Mouse (Mus musculus): ENCODE measurements around the gene Qk. TPM values are rescaled to one million over a fixed set of nuclear protein-coding genes. Genes with fewer than 3 reads are reported as not detected.

Qk gene
- 34.5 and 37.0 TPM in 2 replicates for polyA plus RNA-seq (2015; fragmentation: Nextera tagmentation; extraction: Ambion mirVana)

DNA sequence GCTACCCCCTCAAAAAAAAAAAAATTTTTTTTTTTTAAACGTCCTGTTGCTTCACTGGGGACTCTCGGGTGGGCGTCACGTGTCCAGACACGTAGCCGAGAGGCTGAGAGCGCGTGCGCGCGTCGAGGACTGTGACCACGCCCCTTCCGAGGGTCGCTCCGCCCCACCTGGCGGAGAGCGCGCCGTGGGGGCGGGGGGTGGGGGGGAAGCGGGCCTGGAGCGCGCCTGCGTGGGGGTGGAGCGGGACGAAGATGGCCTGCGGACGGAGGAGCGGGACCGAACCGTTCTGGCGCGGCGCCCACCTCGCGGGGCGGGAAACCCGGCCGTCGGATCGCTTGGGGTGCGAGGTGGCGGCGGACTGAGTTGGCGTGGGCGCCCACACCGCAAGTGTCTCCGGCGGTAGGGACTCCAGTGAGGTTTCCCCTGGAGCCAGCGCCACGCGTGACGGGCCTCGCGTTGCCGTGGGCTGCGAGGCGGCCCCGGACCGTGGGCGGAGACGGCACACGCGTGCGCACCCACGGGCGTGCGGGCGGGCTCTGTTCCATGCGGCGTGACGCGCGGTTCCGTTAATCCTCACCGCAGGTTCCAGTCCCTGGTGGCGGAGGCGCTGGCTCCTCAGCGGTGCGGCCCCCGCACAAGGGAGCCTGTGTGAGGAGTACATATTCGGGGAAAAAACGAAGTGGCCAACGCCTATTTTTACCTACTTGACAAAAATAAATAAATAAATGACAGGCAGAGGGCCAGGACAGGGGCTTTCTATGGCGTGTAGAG, at the start of gene Qk:
TSS of gene Qk (minus strand) at position 170 of the 771 bp plus-strand sequence.
- H3K27ac ChIP-seq (ENCODE audit: low read length) = peak within 1 kb of the TSS; percentile 99
- peak within 1 kb of the TSS; percentile 99 for H3K9ac ChIP-seq (ENCODE audit: low read length)
- WGBS = under 1% methylated on average over 82 of the region's 86 CpGs
- H3K4me2 ChIP-seq (ENCODE audit: low read depth, low read length) = peak within 1 kb of the TSS; percentile 63
- peak within 1 kb of the TSS; percentile 96 for H3K4me3 ChIP-seq (ENCODE audit: low read length)
- H3K9me3 ChIP-seq (ENCODE audit: control insufficient read depth, low read length) = no peaks in the 10 kb centered on the region
- H3K36me3 ChIP-seq (ENCODE audit: control insufficient read depth, insufficient read depth, low read length) = no peaks in the 10 kb centered on the region
- H3K4me1 ChIP-seq (replicated peaks; ENCODE audit: control insufficient read depth, insufficient read depth, low read length) = peaks cover 4% of the 10 kb centered on the region
- ATAC-seq (ENCODE audit: low read depth) = peak; percentile 82
- H3K27me3 ChIP-seq (ENCODE audit: control insufficient read depth, insufficient read depth, low read depth, low read length) = no peaks in the 10 kb centered on the region

- Histone ChIP-seq H3K4me3 (ENCODE audit: low read length) (no peak overlapping the region), H3K4me1 (replicated peaks; ENCODE audit: control insufficient read depth, insufficient read depth, low read length) (peaks cover 22% of the 10 kb centered on the region), H3K27me3 (ENCODE audit: control insufficient read depth, insufficient read depth, low read depth, low read length) (no peaks in the 10 kb centered on the region), H3K9me3 (ENCODE audit: control insufficient read depth, low read length) (no peaks in the 10 kb centered on the region), H3K27ac (ENCODE audit: low read length) (no peak overlapping the region), H3K36me3 (ENCODE audit: control insufficient read depth, insufficient read depth, low read length) (no peaks in the 10 kb centered on the region), H3K4me2 (ENCODE audit: low read depth, low read length) (no peak overlapping the region), H3K9ac (ENCODE audit: low read length) (no peak overlapping the region)
- ATAC-seq (ENCODE audit: low read depth) = no peak
- 77% methylated on average over 4 of the region's 5 CpGs for WGBS
Observed at GRCm38 (mm10) chr17:10367044-10367443, 47.4 kb upstream of the Qk start.

DNA sequence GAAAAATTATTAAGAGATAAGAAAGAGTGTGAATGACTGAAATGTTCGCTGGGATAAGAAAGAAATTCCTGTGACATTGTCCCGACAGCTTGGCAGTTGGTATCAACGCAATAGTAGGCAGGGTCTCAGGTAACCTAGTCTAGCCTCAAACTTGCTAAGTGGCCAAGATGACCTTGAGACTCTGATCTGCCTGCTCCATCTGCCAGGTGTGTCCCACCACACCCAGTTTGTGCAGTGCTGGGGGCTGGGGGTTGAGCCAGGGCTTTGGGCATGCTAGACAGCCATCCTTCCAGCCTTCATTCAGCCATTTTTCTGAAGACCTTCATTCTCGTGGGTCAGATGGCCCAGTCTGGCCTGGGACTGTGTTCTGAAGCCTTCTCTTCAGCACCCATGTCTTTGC, 46.9 kb upstream of the Qk start:
- peaks cover 19% of the 10 kb centered on the region for H3K4me1 ChIP-seq (replicated peaks; ENCODE audit: control insufficient read depth, insufficient read depth, low read length)
- no peaks in the 10 kb centered on the region for H3K9me3 ChIP-seq (ENCODE audit: control insufficient read depth, low read length)
- no peak overlapping the region for H3K4me2 ChIP-seq (ENCODE audit: low read depth, low read length)
- no peaks in the 10 kb centered on the region for H3K36me3 ChIP-seq (ENCODE audit: control insufficient read depth, insufficient read depth, low read length)
- WGBS = 73% methylated on average over 4 of the region's 4 CpGs
- no peak overlapping the region for H3K9ac ChIP-seq (ENCODE audit: low read length)
- no peak overlapping the region for H3K4me3 ChIP-seq (ENCODE audit: low read length)
- no peaks in the 10 kb centered on the region for H3K27me3 ChIP-seq (ENCODE audit: control insufficient read depth, insufficient read depth, low read depth, low read length)
- no peak for ATAC-seq (ENCODE audit: low read depth)
- H3K27ac ChIP-seq (ENCODE audit: low read length) = peak overlapping the region; percentile 48; the same call in 1 of the 2 replicates

DNA sequence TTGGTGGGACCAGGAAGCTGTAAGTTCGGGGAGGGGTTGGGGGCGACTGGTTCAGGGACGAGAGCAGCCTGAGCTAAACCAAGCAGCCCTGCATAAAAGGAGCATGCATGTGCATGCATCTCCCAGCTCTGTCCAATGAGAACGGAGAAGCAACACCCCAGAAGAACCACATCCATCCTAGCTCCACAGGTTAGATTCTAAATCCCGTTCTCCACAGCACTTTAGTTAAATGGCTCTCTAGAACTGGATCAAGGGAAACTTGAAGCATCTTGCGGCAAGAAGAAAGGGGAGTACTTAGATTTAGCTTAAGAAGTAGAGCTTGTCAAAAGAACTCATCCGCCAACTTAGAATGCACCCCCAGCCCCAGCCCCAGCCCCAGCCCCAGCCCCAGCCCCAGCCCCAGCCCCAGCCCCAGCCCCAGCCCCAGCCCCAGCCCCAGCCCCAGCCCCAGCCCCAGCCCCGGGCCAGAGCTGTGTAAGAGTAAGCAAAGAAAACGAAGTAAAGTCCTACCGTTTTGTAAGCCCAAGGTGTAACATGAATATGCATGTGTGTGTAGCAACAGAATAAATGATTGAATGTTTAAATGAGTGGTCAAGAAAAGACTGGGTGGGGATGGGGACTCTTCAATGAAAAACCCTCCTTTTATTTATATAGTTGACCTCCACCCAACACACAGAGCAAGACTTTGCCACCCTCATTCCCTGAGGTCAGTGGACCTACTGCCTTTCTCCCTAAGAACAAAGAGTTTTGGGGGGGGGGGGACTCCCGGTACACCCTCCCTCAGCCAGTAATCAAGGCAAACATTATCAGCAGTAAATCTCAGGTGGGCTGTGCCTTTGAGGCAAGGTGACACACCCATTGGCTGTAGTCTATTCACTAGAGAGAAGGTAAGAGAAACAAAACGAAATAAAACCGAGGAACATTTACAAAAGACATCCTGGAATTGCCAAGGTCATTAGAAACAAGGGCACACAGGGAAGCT, 46.1 kb upstream of the Qk start:
- Histone ChIP-seq H3K9ac (ENCODE audit: low read length) (no peak overlapping the region), H3K27me3 (ENCODE audit: control insufficient read depth, insufficient read depth, low read depth, low read length) (no peaks in the 10 kb centered on the region), H3K4me1 (replicated peaks; ENCODE audit: control insufficient read depth, insufficient read depth, low read length) (peaks cover 16% of the 10 kb centered on the region), H3K4me2 (ENCODE audit: low read depth, low read length) (no peak overlapping the region), H3K36me3 (ENCODE audit: control insufficient read depth, insufficient read depth, low read length) (no peaks in the 10 kb centered on the region), H3K27ac (ENCODE audit: low read length) (no peak overlapping the region), H3K9me3 (ENCODE audit: control insufficient read depth, low read length) (no peaks in the 10 kb centered on the region), H3K4me3 (ENCODE audit: low read length) (no peak overlapping the region)
- ATAC-seq (ENCODE audit: low read depth) = no peak
- WGBS = 64% methylated on average over 13 of the region's 13 CpGs

DNA sequence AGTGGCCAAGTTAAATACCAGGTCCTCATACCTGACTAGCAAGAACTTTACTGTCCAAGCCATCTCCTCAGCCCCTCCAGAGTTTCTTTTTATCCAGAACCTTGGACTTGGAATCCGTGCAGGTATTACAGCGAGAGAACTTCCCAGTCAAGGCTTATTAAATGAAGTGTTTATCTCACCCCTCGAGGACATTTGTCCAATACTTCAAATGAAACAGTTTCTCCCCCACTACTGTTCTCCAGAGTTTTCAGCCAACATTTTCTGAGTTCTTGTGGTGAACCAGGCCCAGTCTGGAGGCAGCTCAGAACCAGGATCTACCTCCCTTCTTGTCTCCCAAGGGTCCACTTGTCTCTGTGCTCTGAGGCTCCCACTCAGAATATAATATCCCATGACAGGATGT, 43.5 kb upstream of the Qk start:
- H3K27ac ChIP-seq (ENCODE audit: low read length) = peak overlapping the region; percentile 88
- no peak overlapping the region for H3K4me2 ChIP-seq (ENCODE audit: low read depth, low read length)
- H3K27me3 ChIP-seq (ENCODE audit: control insufficient read depth, insufficient read depth, low read depth, low read length) = no peaks in the 10 kb centered on the region
- ATAC-seq (ENCODE audit: low read depth) = no peak
- H3K4me1 ChIP-seq (replicated peaks; ENCODE audit: control insufficient read depth, insufficient read depth, low read length) = peaks cover 10% of the 10 kb centered on the region
- no peaks in the 10 kb centered on the region for H3K36me3 ChIP-seq (ENCODE audit: control insufficient read depth, insufficient read depth, low read length)
- H3K9ac ChIP-seq (ENCODE audit: low read length) = no peak overlapping the region
- H3K9me3 ChIP-seq (ENCODE audit: control insufficient read depth, low read length) = no peaks in the 10 kb centered on the region
- H3K4me3 ChIP-seq (ENCODE audit: low read length) = no peak overlapping the region
- 47% methylated on average over 3 of the region's 3 CpGs for WGBS

DNA sequence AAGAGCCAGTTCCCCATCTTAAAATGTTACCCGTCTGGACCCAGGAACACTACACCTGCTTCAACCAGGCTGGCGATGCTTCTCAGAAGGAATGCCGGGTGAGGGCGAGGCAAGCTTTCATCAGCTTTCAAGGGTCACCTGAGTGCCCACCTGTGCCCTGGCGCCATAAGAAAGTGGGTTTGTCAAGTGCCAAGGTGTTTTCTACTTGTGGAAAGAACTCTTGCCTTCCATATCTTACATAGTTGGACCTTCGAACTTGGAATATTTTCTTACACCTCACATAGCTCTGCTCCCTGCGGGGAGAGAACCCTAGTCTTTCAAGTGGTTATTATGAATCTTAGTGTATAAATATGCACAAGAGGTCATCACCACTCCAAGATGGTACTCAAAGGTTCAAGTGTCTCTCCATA, 42.2 kb upstream of the Qk start:
- Histone ChIP-seq H3K4me3 (ENCODE audit: low read length) (no peak overlapping the region), H3K27me3 (ENCODE audit: control insufficient read depth, insufficient read depth, low read depth, low read length) (no peaks in the 10 kb centered on the region), H3K36me3 (ENCODE audit: control insufficient read depth, insufficient read depth, low read length) (no peaks in the 10 kb centered on the region), H3K4me1 (replicated peaks; ENCODE audit: control insufficient read depth, insufficient read depth, low read length) (peaks cover 9% of the 10 kb centered on the region), H3K4me2 (ENCODE audit: low read depth, low read length) (no peak overlapping the region), H3K9me3 (ENCODE audit: control insufficient read depth, low read length) (no peaks in the 10 kb centered on the region), H3K9ac (ENCODE audit: low read length) (no peak overlapping the region), H3K27ac (ENCODE audit: low read length) (no peak overlapping the region)
- WGBS = 63% methylated on average over 7 of the region's 7 CpGs
- ATAC-seq (ENCODE audit: low read depth) = peak; percentile 92

- H3K4me3 ChIP-seq (ENCODE audit: low read length) = no peak overlapping the region
- no peak for ATAC-seq (ENCODE audit: low read depth)
- H3K4me1 ChIP-seq (replicated peaks; ENCODE audit: control insufficient read depth, insufficient read depth, low read length) = peaks cover 11% of the 10 kb centered on the region
- H3K9me3 ChIP-seq (ENCODE audit: control insufficient read depth, low read length) = no peaks in the 10 kb centered on the region
- WGBS = 57% methylated on average over 4 of the region's 4 CpGs
- peak overlapping the region; percentile 61 for H3K27ac ChIP-seq (ENCODE audit: low read length)
- H3K36me3 ChIP-seq (ENCODE audit: control insufficient read depth, insufficient read depth, low read length) = no peaks in the 10 kb centered on the region
- no peak overlapping the region for H3K9ac ChIP-seq (ENCODE audit: low read length)
- no peaks in the 10 kb centered on the region for H3K27me3 ChIP-seq (ENCODE audit: control insufficient read depth, insufficient read depth, low read depth, low read length)
- H3K4me2 ChIP-seq (ENCODE audit: low read depth, low read length) = no peak overlapping the region
Observed at GRCm38 (mm10) chr17:10360738-10361137, 41.1 kb upstream of the Qk start.

- Histone ChIP-seq H3K4me2 (ENCODE audit: low read depth, low read length) (no peak overlapping the region), H3K27ac (ENCODE audit: low read length) (no peak overlapping the region), H3K4me3 (ENCODE audit: low read length) (no peak overlapping the region), H3K36me3 (ENCODE audit: control insufficient read depth, insufficient read depth, low read length) (no peaks in the 10 kb centered on the region), H3K9ac (ENCODE audit: low read length) (no peak overlapping the region), H3K4me1 (replicated peaks; ENCODE audit: control insufficient read depth, insufficient read depth, low read length) (peaks cover 11% of the 10 kb centered on the region), H3K27me3 (ENCODE audit: control insufficient read depth, insufficient read depth, low read depth, low read length) (no peaks in the 10 kb centered on the region), H3K9me3 (ENCODE audit: control insufficient read depth, low read length) (no peaks in the 10 kb centered on the region)
- ATAC-seq (ENCODE audit: low read depth) = no peak
- 34% methylated on average over 14 of the region's 14 CpGs for WGBS
Observed at GRCm38 (mm10) chr17:10359466-10359865, 39.8 kb upstream of the Qk start.

DNA sequence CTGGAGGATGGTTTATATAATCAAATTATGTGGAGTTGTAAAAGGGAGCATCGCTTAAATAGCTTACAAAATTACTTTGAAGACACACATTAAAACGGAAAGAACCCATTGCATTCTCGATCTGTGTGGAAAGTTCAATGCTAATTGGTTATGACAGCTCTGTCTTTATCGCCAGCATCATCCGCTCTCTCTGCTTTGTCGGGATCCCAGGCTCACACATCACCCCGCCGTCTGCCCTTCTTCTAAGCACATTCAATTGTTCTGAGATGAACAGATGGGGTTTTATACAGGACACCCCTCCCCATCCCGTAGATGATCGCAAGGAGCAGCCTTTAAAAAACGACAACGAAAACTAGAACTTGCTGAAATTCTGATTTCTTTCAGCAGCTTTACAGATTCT, 37.7 kb upstream of the Qk start:
- 71% methylated on average over 12 of the region's 12 CpGs for WGBS

More for the DNA sequence above, 37.7 kb upstream of the Qk start:
- no peaks in the 10 kb centered on the region for H3K27me3 ChIP-seq (ENCODE audit: control insufficient read depth, insufficient read depth, low read depth, low read length)
- H3K9ac ChIP-seq (ENCODE audit: low read length) = no peak overlapping the region
- H3K9me3 ChIP-seq (ENCODE audit: control insufficient read depth, low read length) = no peaks in the 10 kb centered on the region
- no peak overlapping the region for H3K27ac ChIP-seq (ENCODE audit: low read length)
- ATAC-seq (ENCODE audit: low read depth) = no peak
- no peaks in the 10 kb centered on the region for H3K36me3 ChIP-seq (ENCODE audit: control insufficient read depth, insufficient read depth, low read length)
- H3K4me1 ChIP-seq (replicated peaks; ENCODE audit: control insufficient read depth, insufficient read depth, low read length) = peaks cover 7% of the 10 kb centered on the region
- H3K4me2 ChIP-seq (ENCODE audit: low read depth, low read length) = no peak overlapping the region
- H3K4me3 ChIP-seq (ENCODE audit: low read length) = no peak overlapping the region
